Mouse (Mus musculus) lung, embryonic 16.5 days (tissue): Measurements from ENCODE around the gene Tmem163. TPM values are rescaled to one million over a fixed set of nuclear protein-coding genes. Genes with fewer than 3 reads are reported as not detected.
A peak's percentile ranks its signal among the peaks of the same experiment; 100 is the strongest.

Experiments
- ATAC-seq: fragments of 200-750 bp; cut with Nextera tagmentation; 2 replicates; pipeline ENCODE4 v1.8.0; 2017; ENCODE audit warnings: low read depth, mild to moderate bottlenecking, moderate library complexity
- H3K27ac ChIP-seq: fragments of 300-500 bp; sonication (generic); 2 replicates; pipeline ENCODE4 v1.5.1; 2014; ENCODE audit warnings: mild to moderate bottlenecking, control low read depth, low read length
- H3K27me3 ChIP-seq: fragments of 300-500 bp; sonication (generic); 2 replicates; pipeline ENCODE4 v1.6.1; 2014; ENCODE audit warnings: low read depth, low read length, mixed read lengths; ENCODE audit not compliant: control insufficient read depth, insufficient read depth
- H3K36me3 ChIP-seq: fragments of 300-500 bp; sonication (generic); 2 replicates; pipeline ENCODE4 v1.6.1; 2014; ENCODE audit warnings: low read length; ENCODE audit not compliant: control insufficient read depth, insufficient read depth
- H3K4me1 ChIP-seq: fragments of 300-500 bp; sonication (generic); replicated peaks from 2 replicates; pipeline ENCODE4 v1.6.1; 2014; ENCODE audit warnings: low read length, mixed read lengths; ENCODE audit not compliant: control insufficient read depth, insufficient read depth
- H3K4me2 ChIP-seq: fragments of 300-500 bp; sonication (generic); 2 replicates; pipeline ENCODE4 v1.6.1; 2014; ENCODE audit warnings: low read depth, low read length, control low read depth
- H3K4me3 ChIP-seq: fragments of 300-500 bp; sonication (generic); 2 replicates; pipeline ENCODE4 v1.5.1; 2014; ENCODE audit warnings: mild to moderate bottlenecking, low read length, control low read depth
- H3K9ac ChIP-seq: fragments of 300-500 bp; sonication (generic); 2 replicates; pipeline ENCODE4 v1.6.1; 2014; ENCODE audit warnings: low read length, control low read depth
- H3K9me3 ChIP-seq: fragments of 300-500 bp; sonication (generic); 2 replicates; pipeline ENCODE4 v1.6.1; 2016; ENCODE audit warnings: low read length; ENCODE audit not compliant: control insufficient read depth
- WGBS: fragments of 180-500 bp; shearing (Covaris S2); extraction: QIAGEN DNeasy Blood & Tissue Kit; methylation state at CpG from one replicate; pipeline ENCODE4 v1.1.7; 2014; 5-methylcytosine and 5-hydroxymethylcytosine counted together
- polyA plus RNA-seq: library from polyadenylated mRNA; unstranded; fragments of >200 nt; fragmentation: Nextera tagmentation; extraction: Ambion mirVana; gene quantifications from 2 replicates; pipeline ENCODE4 v1.2.1, GENCODE M21; 2015

Gene Tmem163
- polyA plus RNA-seq, 1 experiment from 2014 or later: 3.3 TPM

- H3K27me3 ChIP-seq: 0 out of 2 replicates have a peak, but pooled peaks cover 2% of the 10 kb centered on the region
- H3K4me2 ChIP-seq: no peak overlapping the region
- WGBS: 60% methylated on average over 17 of the region's 17 CpGs
- H3K36me3 ChIP-seq: no peaks in the 10 kb centered on the region
- no peak overlapping the region for H3K27ac ChIP-seq
- 0 out of 2 replicates have a peak, but pooled peaks cover 2% of the 10 kb centered on the region for H3K4me1 ChIP-seq
- H3K9ac ChIP-seq: no peak overlapping the region
- H3K4me3 ChIP-seq: no peak overlapping the region
- H3K9me3 ChIP-seq: no peaks in the 10 kb centered on the region
- no peak for ATAC-seq
Measured at GRCm38 (mm10) chr1:127500701-127501100, 178.6 kb downstream of the Tmem163 start.

DNA sequence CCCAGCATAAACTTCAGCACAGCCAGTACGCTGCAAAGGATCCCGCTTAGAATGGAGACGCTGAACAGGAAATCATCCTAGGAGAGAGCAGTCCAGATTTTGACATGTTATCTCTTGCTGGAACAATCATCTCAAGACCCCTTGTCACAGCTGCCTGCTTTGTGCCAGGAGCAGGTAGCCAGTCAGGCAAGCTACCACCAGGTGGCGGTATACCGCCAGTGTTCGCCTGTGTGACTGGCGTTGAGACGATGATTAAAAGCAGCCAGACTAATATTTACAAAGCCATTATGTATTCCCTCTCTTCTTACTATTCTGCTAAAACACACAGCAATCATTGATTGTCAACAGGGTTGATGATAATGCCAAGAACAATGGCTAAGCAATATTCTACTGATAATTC is 179.1 kb downstream of the Tmem163 start:
- Histone ChIP-seq H3K9me3 (no peaks in the 10 kb centered on the region), H3K4me3 (no peak overlapping the region), H3K27me3 (0 out of 2 replicates have a peak, but pooled peaks cover 2% of the 10 kb centered on the region), H3K9ac (no peak overlapping the region), H3K36me3 (no peaks in the 10 kb centered on the region), H3K4me2 (no peak overlapping the region), H3K27ac (no peak overlapping the region), H3K4me1 (0 out of 2 replicates have a peak, but pooled peaks cover 2% of the 10 kb centered on the region)
- ATAC-seq: no peak
- 6% methylated on average over 8 of the region's 8 CpGs for WGBS

DNA sequence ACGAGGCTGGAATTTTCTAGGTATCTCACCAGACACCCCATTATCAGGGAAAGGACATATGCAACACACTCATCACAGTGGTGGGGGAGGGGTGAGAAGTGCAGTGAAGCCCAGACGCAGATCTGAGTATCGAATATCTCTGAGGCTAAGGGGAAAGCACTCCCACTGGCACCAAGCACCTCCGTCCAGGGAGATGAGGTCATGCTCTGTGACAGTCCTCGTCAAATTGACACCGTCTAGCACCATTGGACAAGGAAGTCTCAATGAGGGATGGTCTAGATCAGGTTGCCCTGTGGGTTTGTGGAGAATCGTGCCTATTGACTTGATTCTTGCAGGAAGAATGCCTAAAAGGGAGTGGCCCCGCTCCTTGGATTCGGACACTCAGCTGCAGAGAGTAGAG is 180.6 kb downstream of the Tmem163 start:
- H3K4me2 ChIP-seq: no peak overlapping the region
- H3K4me3 ChIP-seq: no peak overlapping the region
- H3K4me1 ChIP-seq: 0 out of 2 replicates have a peak, but pooled peaks cover 2% of the 10 kb centered on the region
- no peak overlapping the region for H3K9ac ChIP-seq
- 0 out of 2 replicates have a peak, but pooled peaks cover 2% of the 10 kb centered on the region for H3K27me3 ChIP-seq
- WGBS: 33% methylated on average over 9 of the region's 9 CpGs
- no peaks in the 10 kb centered on the region for H3K36me3 ChIP-seq
- no peak for ATAC-seq
- H3K27ac ChIP-seq: no peak overlapping the region
- no peaks in the 10 kb centered on the region for H3K9me3 ChIP-seq

DNA sequence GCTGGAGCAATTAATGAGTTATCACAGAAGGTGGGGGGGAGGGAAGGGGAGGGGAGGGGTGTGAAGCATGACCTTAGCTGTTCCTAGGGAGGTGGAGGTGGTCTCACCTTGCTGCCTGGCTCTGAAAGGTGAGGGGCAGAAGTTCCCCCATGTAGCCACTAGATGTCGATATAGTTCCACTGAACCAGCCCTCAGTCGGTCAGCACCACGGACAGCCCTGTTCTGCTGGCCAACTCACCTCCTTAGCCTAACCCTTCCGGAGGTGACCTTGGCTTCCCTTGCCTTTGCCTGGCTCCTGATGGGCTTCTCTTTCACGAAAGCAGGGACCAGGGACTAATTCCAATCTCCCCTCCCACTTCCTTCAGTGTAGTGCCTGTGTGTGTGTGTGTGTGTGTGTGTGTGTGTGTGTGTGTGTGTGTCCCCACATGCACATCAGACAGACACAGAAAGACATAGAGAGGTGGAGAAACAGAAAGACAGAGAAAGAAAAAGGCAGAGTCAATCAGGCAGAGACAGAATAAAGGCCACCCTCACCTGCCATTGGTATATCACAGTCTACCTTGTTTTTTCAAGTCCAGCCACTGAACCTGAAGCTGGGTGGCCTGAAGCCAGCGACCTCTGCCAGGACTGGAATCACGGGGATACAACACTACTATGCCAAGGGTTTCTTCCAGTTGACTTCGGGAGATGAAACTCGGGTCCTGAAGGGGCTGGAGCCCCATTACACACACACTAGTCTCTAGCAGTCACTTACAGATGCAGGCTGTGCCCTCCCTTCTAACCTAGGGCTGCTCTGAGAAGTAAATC is 182.4 kb downstream of the Tmem163 start:
- ATAC-seq: peak; percentile 52
- H3K27me3 ChIP-seq: 0 out of 2 replicates have a peak, but pooled peaks cover 2% of the 10 kb centered on the region
- no peak overlapping the region for H3K9ac ChIP-seq
- no peaks in the 10 kb centered on the region for H3K9me3 ChIP-seq
- H3K36me3 ChIP-seq: no peaks in the 10 kb centered on the region
- WGBS: 26% methylated on average over 9 of the region's 9 CpGs
- H3K4me3 ChIP-seq: no peak overlapping the region
- 0 out of 2 replicates have a peak, but pooled peaks cover 2% of the 10 kb centered on the region for H3K4me1 ChIP-seq
- H3K27ac ChIP-seq: no peak overlapping the region
- H3K4me2 ChIP-seq: no peak overlapping the region

GRCm38 (mm10) chr1:127487161-127487560 is 192.2 kb downstream of the Tmem163 start:
- no peaks in the 10 kb centered on the region for H3K27me3 ChIP-seq
- no peak overlapping the region for H3K27ac ChIP-seq
- H3K4me3 ChIP-seq: no peak overlapping the region
- no peaks in the 10 kb centered on the region for H3K9me3 ChIP-seq
- H3K4me2 ChIP-seq: no peak overlapping the region
- H3K36me3 ChIP-seq: no peaks in the 10 kb centered on the region
- no peak overlapping the region for H3K9ac ChIP-seq
- WGBS: 81% methylated on average over 4 of the region's 4 CpGs
- no peaks in the 10 kb centered on the region for H3K4me1 ChIP-seq
- ATAC-seq: no peak

DNA sequence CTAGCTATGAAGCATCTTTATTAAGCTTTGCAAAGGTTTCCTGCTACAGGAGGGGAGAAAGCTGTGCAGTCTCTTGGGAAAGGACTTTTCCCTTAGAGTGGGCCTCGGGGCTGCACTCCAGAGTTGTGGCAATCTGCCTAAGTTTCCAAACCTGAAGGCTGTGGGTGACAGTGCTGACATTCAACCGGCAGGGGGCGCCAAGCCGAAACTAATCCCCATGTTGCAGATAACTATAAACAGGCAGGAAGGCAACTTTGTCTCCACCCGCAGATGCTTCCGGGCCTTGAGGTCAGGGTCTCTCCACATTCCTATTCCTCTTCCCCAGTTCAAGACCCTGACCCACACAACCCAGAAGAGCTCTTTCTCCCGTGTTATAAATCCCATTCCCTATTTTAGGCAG is 194.5 kb downstream of the Tmem163 start:
- H3K36me3 ChIP-seq: no peaks in the 10 kb centered on the region
- ATAC-seq: 0 out of 2 replicates have a peak, but pooled peaks have one; percentile 10
- H3K27ac ChIP-seq: no peak overlapping the region
- 28% methylated on average over 7 of the region's 7 CpGs for WGBS
- no peaks in the 10 kb centered on the region for H3K4me1 ChIP-seq
- no peak overlapping the region for H3K4me2 ChIP-seq
- H3K4me3 ChIP-seq: no peak overlapping the region
- H3K9ac ChIP-seq: no peak overlapping the region
- H3K9me3 ChIP-seq: no peaks in the 10 kb centered on the region
- no peaks in the 10 kb centered on the region for H3K27me3 ChIP-seq

GRCm38 (mm10) chr1:127484188-127484587 is 195.2 kb downstream of the Tmem163 start:
- no peaks in the 10 kb centered on the region for H3K27me3 ChIP-seq
- no peaks in the 10 kb centered on the region for H3K4me1 ChIP-seq
- no peak overlapping the region for H3K9ac ChIP-seq
- no peak overlapping the region for H3K27ac ChIP-seq
- H3K36me3 ChIP-seq: no peaks in the 10 kb centered on the region
- no peaks in the 10 kb centered on the region for H3K9me3 ChIP-seq
- 91% methylated on average over 8 of the region's 8 CpGs for WGBS
- no peak for ATAC-seq
- H3K4me3 ChIP-seq: no peak overlapping the region
- no peak overlapping the region for H3K4me2 ChIP-seq

DNA sequence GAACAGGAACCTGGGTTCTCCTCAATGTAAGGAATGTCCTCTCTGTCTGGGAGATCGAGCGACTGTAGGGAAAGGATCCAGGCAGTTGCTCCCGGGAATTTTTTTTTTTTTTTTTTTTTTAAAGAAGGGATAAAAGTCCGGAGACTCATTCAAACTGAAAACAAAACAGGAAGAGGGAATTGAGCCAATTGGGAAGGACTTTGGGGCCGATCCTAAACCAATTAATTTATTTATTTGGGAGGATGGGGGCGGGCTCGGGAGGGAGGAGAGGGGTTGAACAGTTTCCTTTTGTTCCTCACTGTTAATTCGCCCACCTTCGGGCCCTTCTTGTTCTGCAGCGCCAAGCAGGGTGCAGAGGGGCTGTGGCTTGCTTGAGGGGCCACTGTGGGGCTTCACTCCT is 196.4 kb downstream of the Tmem163 start:
- H3K9me3 ChIP-seq: no peaks in the 10 kb centered on the region
- no peak overlapping the region for H3K9ac ChIP-seq
- WGBS: 66% methylated on average over 10 of the region's 10 CpGs
- no peak for ATAC-seq
- H3K27ac ChIP-seq: no peak overlapping the region
- no peak overlapping the region for H3K4me3 ChIP-seq
- H3K36me3 ChIP-seq: no peaks in the 10 kb centered on the region
- H3K27me3 ChIP-seq: no peaks in the 10 kb centered on the region
- H3K4me2 ChIP-seq: no peak overlapping the region
- H3K4me1 ChIP-seq: no peaks in the 10 kb centered on the region

DNA sequence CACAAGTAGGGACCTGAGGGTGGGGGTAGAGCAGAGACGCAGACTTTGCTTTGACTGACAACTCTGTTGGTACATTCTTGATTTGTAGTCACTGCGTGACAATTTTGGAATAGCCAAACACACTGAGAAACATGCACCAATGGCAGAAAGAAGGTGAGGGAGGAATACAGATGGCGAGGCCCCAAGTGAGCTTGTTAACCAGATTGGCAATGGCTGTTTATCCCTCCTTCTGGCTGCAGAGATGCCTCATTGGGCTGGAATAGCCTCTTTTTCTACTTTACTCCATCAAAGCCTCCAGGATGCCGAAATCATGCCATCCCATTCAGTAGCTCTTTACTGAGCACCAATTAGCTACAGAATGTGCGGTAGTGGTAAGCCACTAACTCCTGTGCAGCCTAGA is 203.6 kb downstream of the Tmem163 start:
- WGBS: 94% methylated on average over 5 of the region's 5 CpGs
- no peaks in the 10 kb centered on the region for H3K4me1 ChIP-seq
- ATAC-seq: no peak

More for the DNA sequence above, 203.6 kb downstream of the Tmem163 start:
- Histone ChIP-seq H3K9me3 (no peaks in the 10 kb centered on the region), H3K36me3 (no peaks in the 10 kb centered on the region), H3K9ac (no peak overlapping the region), H3K4me3 (no peak overlapping the region), H3K4me2 (no peak overlapping the region), H3K27me3 (no peaks in the 10 kb centered on the region), H3K27ac (no peak overlapping the region)
